Comparison of ENCODE assay signal across 30 mouse cellular contexts in genomic region chr16:32135842-32136357, GRCm38 (mm10). TPM values are rescaled to one million over a fixed set of nuclear protein-coding genes. Genes with fewer than 3 reads are reported as not detected.
DNase-seq lines count a peak whose midpoint lies in the region; TF ChIP-seq lines count a peak whose summit lies in the region.
"Had no signal": no experiment of that assay in that cellular context is flagged by ENCODE, and none has a peak within 500 bp of the region (broad histone marks: within the 10 kb centered on the region; RNA-seq: fewer than 3 reads in every experiment).

No protein-coding gene starts in this region.

- no peak overlapping the region for H3K4me2 ChIP-seq in CH12.LX (ENCODE audit: insufficient read depth, low read depth, poor library complexity, severe bottlenecking)
- H3K4me2 ChIP-seq: embryonic facial prominence, embryonic 12.5 days; embryonic facial prominence, embryonic 15.5 days; forebrain, embryonic 12.5 days; forebrain, embryonic 15.5 days; heart, embryonic 13.5 days; hindbrain, embryonic 12.5 days; hindbrain, embryonic 15.5 days had no signal

- H3K36me3 ChIP-seq in CH12.LX (replicated peaks in 1 of 2; ENCODE audit: control insufficient read depth in 1 of 2, insufficient read depth in 1 of 2, low read length in 1 of 2): peaks cover 0 to 2% of the 10 kb centered on the region in 2 experiments
- H3K36me3 ChIP-seq: embryonic facial prominence, embryonic 12.5 days; embryonic facial prominence, embryonic 15.5 days; forebrain, embryonic 12.5 days; forebrain, embryonic 15.5 days; heart, embryonic 10.5 days; heart, embryonic 13.5 days; hindbrain, embryonic 12.5 days; hindbrain, embryonic 15.5 days had no signal

- intact Hi-C loops in heart, postnatal 14 days (cut with DNase I): no loop called here

- no peak for TF ChIP-seq EP300 in CH12.LX (IDR thresholded peaks at IDR 0.05; ENCODE audit: low read length)

- in situ Hi-C loops in CH12.LX (cut with MboI; ENCODE audit: low pct_ligation_motif_present, low pct_unique_long_range_greater_than_20kb, low sequenced_read_pairs): no loop called here

- no peak overlapping the region for H3K9ac ChIP-seq in CH12.LX (ENCODE audit: insufficient read depth, low read depth)
- H3K9ac ChIP-seq: embryonic facial prominence, embryonic 12.5 days; embryonic facial prominence, embryonic 15.5 days; forebrain, embryonic 12.5 days; forebrain, embryonic 15.5 days; heart, embryonic 13.5 days; hindbrain, embryonic 12.5 days; hindbrain, embryonic 15.5 days had no signal

- H3K27me3 ChIP-seq in CH12.LX (replicated peaks): peaks cover 2% of the 10 kb centered on the region
- H3K27me3 ChIP-seq: embryonic facial prominence, embryonic 12.5 days; embryonic facial prominence, embryonic 15.5 days; forebrain, embryonic 12.5 days; forebrain, embryonic 15.5 days; heart, embryonic 13.5 days; hindbrain, embryonic 12.5 days; hindbrain, embryonic 15.5 days had no signal

- no peak for TF ChIP-seq CTCF in CH12.LX (conservative IDR thresholded peaks at IDR 0.05 in 1 of 2, IDR thresholded peaks at IDR 0.05 in 1 of 2; ENCODE audit: low read depth in 2 of 2, low read length in 2 of 2)

- H3K4me3 ChIP-seq in CH12.LX (replicated peaks in 1 of 3; ENCODE audit: low read depth in 2 of 3, low read length in 2 of 3, poor library complexity in 1 of 3): no peak overlapping the region
- H3K4me3 ChIP-seq: embryonic facial prominence, embryonic 12.5 days; embryonic facial prominence, embryonic 15.5 days; forebrain, embryonic 12.5 days; forebrain, embryonic 15.5 days; heart, adult 2 months; heart, embryonic 10.5 days; heart, embryonic 13.5 days; hindbrain, embryonic 12.5 days; hindbrain, embryonic 15.5 days had no signal

- H3K79me2 ChIP-seq in CH12.LX (replicated peaks; ENCODE audit: control insufficient read depth, extremely low read depth, insufficient read depth, poor library complexity, severe bottlenecking): no peaks in the 10 kb centered on the region

- dilution Hi-C loops in CH12.LX (cut with MboI; ENCODE audit: extremely low pct_ligation_motif_present, extremely low pct_unique_long_range_greater_than_20kb, low sequenced_read_pairs): no loop called here

- TF ChIP-seq RAD21 in CH12.LX (IDR thresholded peaks at IDR 0.05; ENCODE audit: low read depth, low read length): no peak

- peaks cover 0 to 7% of the 10 kb centered on the region in 2 experiments; a peak in 3 of 4 replicates for H3K4me1 ChIP-seq in CH12.LX (ENCODE audit: control insufficient read depth in 1 of 2, insufficient read depth in 2 of 2)
- H3K4me1 ChIP-seq: embryonic facial prominence, embryonic 12.5 days; embryonic facial prominence, embryonic 15.5 days; forebrain, embryonic 12.5 days; forebrain, embryonic 15.5 days; heart, embryonic 10.5 days; heart, embryonic 13.5 days; hindbrain, embryonic 12.5 days; hindbrain, embryonic 15.5 days had no signal

- no peaks in the 10 kb centered on the region for H3K9me3 ChIP-seq in CH12.LX (replicated peaks; ENCODE audit: low read length)
- H3K9me3 ChIP-seq: embryonic facial prominence, embryonic 12.5 days; embryonic facial prominence, embryonic 15.5 days; forebrain, embryonic 12.5 days; forebrain, embryonic 15.5 days; heart, embryonic 10.5 days; heart, embryonic 13.5 days; hindbrain, embryonic 12.5 days; hindbrain, embryonic 15.5 days had no signal

- TF ChIP-seq POLR2A in CH12.LX (IDR thresholded peaks at IDR 0.05; ENCODE audit: low read depth, low read length): peak; percentile 52; the same call in 1 of the 2 replicates

- DNase-seq in 3134 (ENCODE audit: extremely low read depth, insufficient read length, low spot score) (peak; percentile 34), CH12.LX (ENCODE audit: extremely low read depth) (no peak), ES-CJ7 (ENCODE audit: low read depth, low spot score) (peak; percentile 83), R1 (ENCODE audit: low read depth, low spot score) (peak; percentile 92)
- no peak for DNase-seq in cerebellum, adult 18-20 months
- no peak for DNase-seq in kidney, adult 18-20 months
- no peak for DNase-seq in layer of hippocampus, adult 9-10 months (ENCODE audit: low spot score)
- DNase-seq in heart, postnatal 14 days: no peak
- DNase-seq: adrenal gland, postnatal 10 days; adrenal gland, postnatal 36 days; cerebellum, adult 2 months; cerebellum, adult 9-11 months; cerebellum, postnatal 25 days; gastrocnemius, postnatal 10 days; gastrocnemius, postnatal 36 days; heart, adult 2 months had no signal

- H3K27ac ChIP-seq in CH12.LX (ENCODE audit: insufficient read depth, low read depth): no peak overlapping the region
- H3K27ac ChIP-seq: embryonic facial prominence, embryonic 12.5 days; embryonic facial prominence, embryonic 15.5 days; forebrain, embryonic 12.5 days; forebrain, embryonic 15.5 days; heart, adult 2 months; heart, embryonic 10.5 days; heart, embryonic 13.5 days; hindbrain, embryonic 12.5 days; hindbrain, embryonic 15.5 days had no signal

TF ChIP-seq in CH12.LX, 34 proteins besides CTCF, POLR2A, EP300 and RAD21:
- TF ChIP-seq ELF1 (IDR thresholded peaks at IDR 0.05; ENCODE audit: low read depth, low read length) (peak; percentile 56), CHD2 (IDR thresholded peaks at IDR 0.05; ENCODE audit: low read length) (no peak), TCF12 (IDR thresholded peaks at IDR 0.05; ENCODE audit: low read depth, low read length) (peak; percentile 37), KAT2A (IDR thresholded peaks at IDR 0.05; ENCODE audit: insufficient replicate concordance, low read length) (no peak), ZC3H11A (IDR thresholded peaks at IDR 0.05; ENCODE audit: low read depth, low read length) (no peak), CHD1 (IDR thresholded peaks at IDR 0.05; ENCODE audit: low read depth, low read length) (no peak), ZNF384 (IDR thresholded peaks at IDR 0.05; ENCODE audit: low read depth, low read length) (no peak), USF1 (IDR thresholded peaks at IDR 0.05; ENCODE audit: low read depth, low read length) (peak; percentile 58), RCOR1 (conservative IDR thresholded peaks at IDR 0.05; ENCODE audit: low read depth, low read length) (no peak), JUND (conservative IDR thresholded peaks at IDR 0.05; ENCODE audit: low read depth, low read length) (no peak), TBP (conservative IDR thresholded peaks at IDR 0.05; ENCODE audit: low read depth, low read length) (0 out of 2 replicates have a peak, but pooled peaks have one; percentile 51), POLR2AphosphoS2 (IDR thresholded peaks at IDR 0.05; ENCODE audit: low read depth, low read length) (no peak), JUN (IDR thresholded peaks at IDR 0.05; ENCODE audit: insufficient read depth, low read depth, low read length) (no peak), ETS1 (conservative IDR thresholded peaks at IDR 0.05; ENCODE audit: low read depth, low read length) (no peak), SMC3 (IDR thresholded peaks at IDR 0.05; ENCODE audit: low read depth, low read length) (no peak), MAX (IDR thresholded peaks at IDR 0.05; ENCODE audit: low read length) (no peak), BHLHE40 (IDR thresholded peaks at IDR 0.05; ENCODE audit: low read depth, low read length) (peak; percentile 52; the same call in 1 of the 2 replicates), MEF2A (IDR thresholded peaks at IDR 0.05; ENCODE audit: borderline replicate concordance, low read depth, low read length) (no peak), HCFC1 (IDR thresholded peaks at IDR 0.05; ENCODE audit: low read depth, low read length) (no peak), NRF1 (IDR thresholded peaks at IDR 0.05; ENCODE audit: low read depth, low read length) (no peak), E2F4 (IDR thresholded peaks at IDR 0.05; ENCODE audit: insufficient replicate concordance, low read depth, low read length) (no peak), ZKSCAN1 (IDR thresholded peaks at IDR 0.05; ENCODE audit: borderline replicate concordance, low read depth, low read length) (no peak), USF2 (conservative IDR thresholded peaks at IDR 0.05; ENCODE audit: low read depth, low read length) (no peak), MXI1 (IDR thresholded peaks at IDR 0.05; ENCODE audit: low read depth, low read length) (no peak), MAZ (IDR thresholded peaks at IDR 0.05; ENCODE audit: low read depth, low read length) (no peak), IRF4 (IDR thresholded peaks at IDR 0.05; ENCODE audit: low read depth, low read length) (no peak), SIN3A (IDR thresholded peaks at IDR 0.05; ENCODE audit: low read length) (no peak), NELFE (IDR thresholded peaks at IDR 0.05; ENCODE audit: low read depth, low read length) (no peak)
TF ChIP-seq in CH12.LX: peak in this region for 5.

RNA-seq across cellular contexts. Expression of gene Nrros, which starts 29.5 kb away (rescaled TPM):
- total RNA-seq in CH12.LX (2012; rRNA removed) (49.6 and 54.9 TPM in 2 replicates), CH12.LX (2014; rRNA removed) (55.1 and 64.3 TPM in 2 replicates)
- 52.2 and 71.0 TPM in 2 replicates for polyA plus RNA-seq in CH12.LX (2012; ENCODE audit: insufficient read length, low read depth)
- total RNA-seq in heart, postnatal 14 days (2021): 1 to 10 TPM; 5.8 to 7.3 TPM

RNA-seq across cellular contexts. Expression of gene Cep19, which starts 36.3 kb away (rescaled TPM):
- 17.6 and 23.0 TPM in 2 replicates for total RNA-seq in CH12.LX (2012; rRNA removed)
- total RNA-seq in CH12.LX (2014; rRNA removed): 31.3 and 37.3 TPM in 2 replicates
- polyA plus RNA-seq in CH12.LX (2012; ENCODE audit: insufficient read length, low read depth): 29.4 and 34.9 TPM in 2 replicates
- 10 to 100 TPM in 1 of 2 experiments, 1 to 10 TPM in 1; 8.9 to 10.2 TPM for total RNA-seq in heart, postnatal 14 days (2021)

RNA-seq across cellular contexts. Expression of gene Pigx, which starts 36.4 kb away (rescaled TPM):
- 47.1 and 48.1 TPM in 2 replicates for total RNA-seq in CH12.LX (2012; rRNA removed)
- 83.0 and 94.7 TPM in 2 replicates for total RNA-seq in CH12.LX (2014; rRNA removed)
- polyA plus RNA-seq in CH12.LX (2012; ENCODE audit: insufficient read length, low read depth): 46.4 and 48.1 TPM in 2 replicates
- 10 to 100 TPM; 18.8 to 24.5 TPM for total RNA-seq in heart, postnatal 14 days (2021)

RNA-seq across cellular contexts. Expression of gene Bex6, which starts 43.7 kb away (rescaled TPM):
- total RNA-seq in CH12.LX (2012; rRNA removed): not detected in 2 replicates
- not detected in 2 replicates for total RNA-seq in CH12.LX (2014; rRNA removed)
- not detected in 2 replicates for polyA plus RNA-seq in CH12.LX (2012; ENCODE audit: insufficient read length, low read depth)
- not detected for total RNA-seq in heart, postnatal 14 days (2021)
- total RNA-seq: adrenal gland, adult 18-20 months; adrenal gland, postnatal 10 days; adrenal gland, postnatal 36 days; gastrocnemius, adult 18-20 months; gastrocnemius, postnatal 36 days; heart, adult 2 months; heart, postnatal 25 days; MEL had no signal
- polyA plus RNA-seq: activated CD4-positive, CD25-positive, alpha-beta regulatory T cell, adult 4 months; cerebellum, adult 2 months; forebrain, embryonic 12.5 days; forebrain, embryonic 15.5 days; heart, adult 2 months; heart, embryonic 13.5 days; hindbrain, embryonic 12.5 days; hindbrain, embryonic 15.5 days; intestine, embryonic 14.5 days had no signal

RNA-seq across cellular contexts. Expression of gene Pak2, which starts 56.8 kb away (rescaled TPM):
- 37.2 and 43.5 TPM in 2 replicates for total RNA-seq in CH12.LX (2012; rRNA removed)
- 69.8 and 73.1 TPM in 2 replicates for total RNA-seq in CH12.LX (2014; rRNA removed)
- 69.0 and 79.7 TPM in 2 replicates for polyA plus RNA-seq in CH12.LX (2012; ENCODE audit: insufficient read length, low read depth)
- total RNA-seq in heart, postnatal 14 days (2021): 10 to 100 TPM; 31.9 to 32.9 TPM

Comparison
In these comparisons a context has a peak if more than half of its experiments do, and no peak if none do; other contexts are left out.
1. DNase-seq: peak in 3134 (single experiment), ES-CJ7 (single experiment) and R1 (single experiment); none in CH12.LX (single experiment), cerebellum, adult 18-20 months (0 of 2), kidney, adult 18-20 months (single experiment), layer of hippocampus, adult 9-10 months (single experiment) and heart, postnatal 14 days (0 of 2).
2. RNA of gene Nrros, which starts 29.5 kb away (total RNA-seq): 49.6 to 64.3 TPM in CH12.LX; 5.8 to 7.3 TPM in heart, postnatal 14 days; every median in the first group is over 4 times any median in the second.